Mouse (Mus musculus) limb, embryonic 13.5 days (tissue): Measurements from ENCODE around the gene Taf6l. TPM values are rescaled to one million over a fixed set of nuclear protein-coding genes. Genes with fewer than 3 reads are reported as not detected.

Experiments
- ATAC-seq: fragments of 200-750 bp; cut with Nextera tagmentation; 2 replicates; pipeline ENCODE4 v1.8.0; 2017; ENCODE audit warnings: low read depth, moderate number of reproducible peaks, moderate TSS enrichment; ENCODE audit not compliant: low FRiP score
- H3K27ac ChIP-seq: fragments of 300-500 bp; sonication (generic); 2 replicates; pipeline ENCODE4 v1.5.1; 2015; ENCODE audit warnings: inconsistent platforms, mild to moderate bottlenecking, moderate library complexity
- H3K27me3 ChIP-seq: fragments of 300-500 bp; sonication (generic); 2 replicates; pipeline ENCODE4 v1.6.1; 2015; ENCODE audit warnings: mild to moderate bottlenecking, inconsistent platforms
- H3K36me3 ChIP-seq: fragments of 300-500 bp; sonication (generic); 2 replicates; pipeline ENCODE4 v1.6.1; 2015; ENCODE audit warnings: inconsistent platforms, mild to moderate bottlenecking, moderate library complexity
- H3K4me1 ChIP-seq: fragments of 300-500 bp; sonication (generic); 2 replicates; pipeline ENCODE4 v1.6.1; 2015; ENCODE audit warnings: inconsistent platforms
- H3K4me2 ChIP-seq: fragments of 300-500 bp; sonication (generic); replicated peaks from 2 replicates; pipeline ENCODE4 v1.6.1; 2015; ENCODE audit warnings: inconsistent platforms, mild to moderate bottlenecking, moderate library complexity
- H3K4me3 ChIP-seq: fragments of 300-500 bp; sonication (generic); 2 replicates; pipeline ENCODE4 v1.5.1; 2015; ENCODE audit warnings: moderate library complexity, mild to moderate bottlenecking, inconsistent platforms
- H3K9ac ChIP-seq: fragments of 300-500 bp; sonication (generic); 2 replicates; pipeline ENCODE4 v1.6.1; 2015; ENCODE audit warnings: mild to moderate bottlenecking, inconsistent platforms
- H3K9me3 ChIP-seq: fragments of 300-500 bp; sonication (generic); 2 replicates; pipeline ENCODE4 v1.6.1; 2016; ENCODE audit warnings: inconsistent platforms
- WGBS: fragments of 180-500 bp; shearing (Covaris S2); methylation state at CpG from one replicate; pipeline ENCODE4 v1.1.7; 2015; 5-methylcytosine and 5-hydroxymethylcytosine counted together
- polyA plus RNA-seq: library from polyadenylated mRNA; unstranded; fragments of >200 nt; fragmentation: Nextera tagmentation; extraction: Ambion mirVana; gene quantifications from 2 replicates; pipeline ENCODE4 v1.2.1, GENCODE M21; 2015

Taf6l gene
- polyA plus RNA-seq, 1 experiment from 2014 or later: 31.9 TPM

- H3K4me1 ChIP-seq: peaks cover 34% of the 10 kb centered on the region
- peak overlapping the region; percentile 85 for H3K4me2 ChIP-seq
- H3K36me3 ChIP-seq: peaks cover 46% of the 10 kb centered on the region
- no peaks in the 10 kb centered on the region for H3K27me3 ChIP-seq
- no peak overlapping the region for H3K27ac ChIP-seq
- H3K9me3 ChIP-seq: no peaks in the 10 kb centered on the region
- 78% methylated on average over 3 of the region's 3 CpGs for WGBS
- no peak for ATAC-seq
- H3K9ac ChIP-seq: peak overlapping the region; percentile 53
- H3K4me3 ChIP-seq: peak overlapping the region; percentile 16
Measured at GRCm38 (mm10) chr19:8817001-8817400, 30.8 kb upstream of the Taf6l start.

- 84% methylated on average over 11 of the region's 11 CpGs for WGBS
- H3K36me3 ChIP-seq: peaks cover 56% of the 10 kb centered on the region
Measured at GRCm38 (mm10) chr19:8815812-8816211, 29.6 kb upstream of the Taf6l start.

GRCm38 (mm10) chr19:8806810-8807209 lies 20.6 kb upstream of the Taf6l start:
- Histone ChIP-seq H3K4me3 (no peak overlapping the region), H3K4me1 (peaks cover 9% of the 10 kb centered on the region), H3K36me3 (peaks cover 75% of the 10 kb centered on the region), H3K27me3 (no peaks in the 10 kb centered on the region), H3K27ac (no peak overlapping the region), H3K9ac (no peak overlapping the region), H3K4me2 (no peak overlapping the region), H3K9me3 (no peaks in the 10 kb centered on the region)
- no peak for ATAC-seq
- 97% methylated on average over 5 of the region's 5 CpGs for WGBS

More at GRCm38 (mm10) chr19:8815812-8816211, 29.6 kb upstream of the Taf6l start:
- Histone ChIP-seq H3K9ac (no peak overlapping the region), H3K27ac (no peak overlapping the region), H3K4me3 (no peak overlapping the region), H3K4me1 (peaks cover 28% of the 10 kb centered on the region), H3K9me3 (no peaks in the 10 kb centered on the region), H3K4me2 (no peak overlapping the region), H3K27me3 (no peaks in the 10 kb centered on the region)
- no peak for ATAC-seq

GRCm38 (mm10) chr19:8803879-8804660 lies 17.9 kb upstream of the Taf6l start:
- no peak for ATAC-seq

GRCm38 (mm10) chr19:8803204-8803780 lies 17.1 kb upstream of the Taf6l start:
- no peak for ATAC-seq
- H3K27ac ChIP-seq: peak overlapping the region; percentile 84; the same call in 1 of the 2 replicates
- no peak overlapping the region for H3K9ac ChIP-seq
- H3K4me3 ChIP-seq: peak overlapping the region; percentile 56
- peak overlapping the region; percentile 73 for H3K4me2 ChIP-seq
- H3K27me3 ChIP-seq: no peaks in the 10 kb centered on the region
- H3K36me3 ChIP-seq: peaks cover 48% of the 10 kb centered on the region
- H3K9me3 ChIP-seq: no peaks in the 10 kb centered on the region
- 92% methylated on average over 9 of the region's 9 CpGs for WGBS
- H3K4me1 ChIP-seq: peaks cover 12% of the 10 kb centered on the region

More at GRCm38 (mm10) chr19:8803879-8804660, 17.9 kb upstream of the Taf6l start:
- 92% methylated on average over 11 of the region's 11 CpGs for WGBS
- no peaks in the 10 kb centered on the region for H3K9me3 ChIP-seq
- H3K4me3 ChIP-seq: no peak overlapping the region
- no peak overlapping the region for H3K4me2 ChIP-seq
- no peak overlapping the region for H3K9ac ChIP-seq
- H3K27me3 ChIP-seq: no peaks in the 10 kb centered on the region
- H3K27ac ChIP-seq: no peak overlapping the region
- peaks cover 12% of the 10 kb centered on the region for H3K4me1 ChIP-seq
- peaks cover 54% of the 10 kb centered on the region for H3K36me3 ChIP-seq

- under 1% methylated on average over 30 of the region's 30 CpGs for WGBS
- Histone ChIP-seq H3K4me3 (peak within 1 kb of the TSS; percentile 56), H3K27ac (peak within 1 kb of the TSS; percentile 84), H3K9me3 (no peaks in the 10 kb centered on the region), H3K9ac (peak within 1 kb of the TSS; percentile 61), H3K4me2 (peak within 1 kb of the TSS; percentile 73), H3K27me3 (no peaks in the 10 kb centered on the region), H3K4me1 (peaks cover 18% of the 10 kb centered on the region), H3K36me3 (peaks cover 37% of the 10 kb centered on the region)
- peak; percentile 97 for ATAC-seq
Measured at GRCm38 (mm10) chr19:8802130-8802821, 16.1 kb upstream of the Taf6l start, which contains the start of gene Zbtb3. Zbtb3 (plus strand) TSS chr19:8802555.

- Histone ChIP-seq H3K36me3 (peaks cover 33% of the 10 kb centered on the region), H3K9ac (no peak overlapping the region), H3K4me2 (peak overlapping the region; percentile 82), H3K4me1 (peaks cover 21% of the 10 kb centered on the region), H3K27me3 (no peaks in the 10 kb centered on the region), H3K27ac (no peak overlapping the region), H3K4me3 (peak overlapping the region; percentile 81), H3K9me3 (no peaks in the 10 kb centered on the region)
- no peak for ATAC-seq
Measured at GRCm38 (mm10) chr19:8798947-8799315, 12.7 kb upstream of the Taf6l start.

- Histone ChIP-seq H3K4me3 (peak within 1 kb of the TSS; percentile 81), H3K4me2 (peak within 1 kb of the TSS; percentile 82), H3K27me3 (no peaks in the 10 kb centered on the region), H3K4me1 (peaks cover 20% of the 10 kb centered on the region), H3K9ac (peak within 1 kb of the TSS; percentile 87), H3K27ac (peak within 1 kb of the TSS; percentile 63; the same call in 1 of the 2 replicates), H3K9me3 (0 out of 2 replicates have a peak, but pooled peaks cover 2% of the 10 kb centered on the region), H3K36me3 (peaks cover 33% of the 10 kb centered on the region)
- ATAC-seq: peak; percentile 79
- under 1% methylated on average over 25 of the region's 25 CpGs for WGBS
Measured at GRCm38 (mm10) chr19:8798264-8798946, 12.2 kb upstream of the Taf6l start, which contains the start of gene Polr2g. Polr2g (minus strand) TSS chr19:8798577.

GRCm38 (mm10) chr19:8790171-8790570 lies 4.0 kb upstream of the Taf6l start:
- Histone ChIP-seq H3K27ac (0 out of 2 replicates have a peak overlapping the region, but pooled peaks have one; percentile 6), H3K9ac (peak overlapping the region; percentile 35; the same call in 1 of the 2 replicates), H3K4me2 (no peak overlapping the region), H3K4me3 (no peak overlapping the region), H3K9me3 (0 out of 2 replicates have a peak, but pooled peaks cover 7% of the 10 kb centered on the region), H3K27me3 (no peaks in the 10 kb centered on the region), H3K36me3 (peaks cover 44% of the 10 kb centered on the region), H3K4me1 (peaks cover 5% of the 10 kb centered on the region)
- ATAC-seq: no peak
- WGBS: 80% methylated on average over 7 of the region's 7 CpGs

- Histone ChIP-seq H3K4me1 (peaks cover 8% of the 10 kb centered on the region), H3K27ac (no peak overlapping the region), H3K4me3 (no peak overlapping the region), H3K27me3 (no peaks in the 10 kb centered on the region), H3K4me2 (no peak overlapping the region), H3K9me3 (0 out of 2 replicates have a peak, but pooled peaks cover 7% of the 10 kb centered on the region), H3K36me3 (peaks cover 35% of the 10 kb centered on the region), H3K9ac (0 out of 2 replicates have a peak overlapping the region, but pooled peaks have one; percentile 48)
- WGBS: 49% methylated on average over 1 of the region's 1 CpGs
- ATAC-seq: no peak
Measured at GRCm38 (mm10) chr19:8789171-8789570, 3.0 kb upstream of the Taf6l start.

- no peak overlapping the region for H3K4me3 ChIP-seq
Measured at GRCm38 (mm10) chr19:8788521-8788920, 2.3 kb upstream of the Taf6l start.

More at GRCm38 (mm10) chr19:8788521-8788920, 2.3 kb upstream of the Taf6l start:
- no peaks in the 10 kb centered on the region for H3K27me3 ChIP-seq
- H3K9ac ChIP-seq: peak overlapping the region; percentile 48
- no peak overlapping the region for H3K4me2 ChIP-seq
- 21% methylated on average over 3 of the region's 3 CpGs for WGBS
- peaks cover 8% of the 10 kb centered on the region for H3K4me1 ChIP-seq
- H3K27ac ChIP-seq: no peak overlapping the region
- ATAC-seq: no peak
- H3K36me3 ChIP-seq: peaks cover 35% of the 10 kb centered on the region
- 0 out of 2 replicates have a peak, but pooled peaks cover 6% of the 10 kb centered on the region for H3K9me3 ChIP-seq
